Mouse (Mus musculus) heart, adult 10 weeks (tissue): ENCODE results near the gene Dnaja2. TPM values are rescaled to one million over a fixed set of nuclear protein-coding genes. Genes with fewer than 3 reads are reported as not detected.

ENCODE experiments used
- polyA plus RNA-seq: library from polyadenylated mRNA; stranded (reverse); fragments of 350-450 nt; fragmentation: Illumina TruSeq; extraction: RNeasy Lipid Tissue Mini Kit (QIAGEN cat#74804); gene quantifications from one replicate; pipeline ENCODE4 v1.2.3, GENCODE M21; 2014; ENCODE audit warnings: low read depth, low replicate concordance

Gene Dnaja2
- polyA plus RNA-seq, result 258 TPM

DNA sequence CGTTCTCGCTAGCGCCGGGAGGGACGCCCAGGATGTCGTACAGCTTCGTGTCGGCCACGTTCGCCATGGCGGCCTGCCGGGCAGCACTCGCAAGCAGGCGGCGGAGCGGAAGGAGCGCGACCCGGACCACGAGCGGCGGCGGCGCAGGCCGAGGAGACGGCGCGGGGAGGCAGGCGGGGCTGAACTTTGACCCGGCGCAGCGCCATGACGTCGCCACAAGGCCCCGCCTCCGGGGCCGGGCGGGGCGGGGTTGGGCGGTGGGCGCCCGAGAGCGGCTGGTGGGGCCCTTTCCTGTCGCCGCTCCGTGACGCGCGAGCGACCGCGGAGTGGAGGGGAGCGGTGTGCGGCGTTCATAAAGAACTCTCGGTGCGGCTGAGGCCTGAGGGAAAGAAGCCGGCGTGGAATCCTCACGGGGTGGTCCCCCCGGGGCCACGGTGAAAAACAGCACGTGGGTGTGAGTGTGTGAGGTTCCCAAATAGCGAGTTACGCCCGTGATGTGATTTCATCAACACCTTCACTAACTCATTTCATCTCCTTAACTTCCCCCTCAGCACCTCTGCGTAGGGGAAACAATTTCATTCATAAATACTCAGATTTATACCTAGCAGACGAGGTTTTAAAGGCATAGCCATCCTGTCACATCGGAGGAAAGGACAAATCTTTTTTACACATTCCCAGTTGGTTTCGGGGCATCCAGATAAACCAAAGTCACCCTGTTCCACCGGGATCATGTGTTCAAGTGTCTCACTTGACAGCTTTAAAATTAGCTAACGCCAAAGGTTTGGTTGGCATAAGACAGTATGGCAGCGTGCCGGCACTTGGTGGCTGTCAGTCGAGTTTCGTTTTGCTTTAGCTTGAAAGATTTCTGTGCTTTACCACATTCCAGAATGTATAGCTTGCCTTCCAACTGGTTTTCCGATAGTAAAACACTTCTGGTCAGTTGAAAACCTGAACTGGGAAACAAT, at the start of gene Dnaja2:
Gene Dnaja2 (minus strand): TSS at position 164 of the 965 bp plus-strand sequence.

DNA sequence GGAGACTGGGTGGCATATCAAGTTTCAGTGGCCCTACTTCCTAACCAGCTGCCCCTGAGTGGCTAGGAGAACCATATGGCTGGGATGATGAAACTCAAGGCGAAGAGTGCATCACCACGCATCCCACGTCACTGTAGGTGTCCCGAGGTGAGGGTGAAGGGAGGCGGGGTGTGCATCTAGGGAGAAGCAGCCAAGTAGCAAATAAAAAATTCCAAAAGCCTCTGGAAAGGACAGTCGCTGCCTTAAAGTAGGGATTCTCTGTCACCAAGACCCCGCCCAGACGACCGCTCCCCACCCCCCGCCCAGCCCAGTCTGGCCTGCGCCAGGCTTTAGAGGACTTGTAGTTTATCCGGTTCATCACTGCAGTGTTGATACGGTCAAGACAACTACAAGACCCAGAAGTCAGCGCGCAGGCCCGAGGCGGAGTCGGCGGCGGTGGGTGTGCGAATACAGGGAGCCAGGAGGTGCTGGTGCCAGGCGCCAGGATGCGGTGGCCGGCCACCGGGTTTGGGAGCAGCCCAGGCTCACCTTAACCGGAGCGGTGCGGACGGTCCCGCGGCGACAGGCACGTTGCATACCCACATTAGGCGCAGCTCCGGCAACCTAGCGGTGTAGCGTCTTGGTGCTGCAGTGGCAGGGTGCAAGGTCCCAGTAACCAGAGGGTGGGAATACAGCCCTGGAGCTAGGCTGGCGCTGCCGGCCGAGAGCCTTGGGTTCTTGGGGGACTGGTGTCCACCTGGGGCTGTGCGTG, 62.8 kb downstream of the Dnaja2 start, which contains the start of gene Gpt2:
Gene Gpt2 (plus strand): TSS at position 452 of the 751 bp plus-strand sequence.

Other genes starting within 250 kb of the Dnaja2 start
- gene Mylk3, start 169.0 kb downstream of the Dnaja2 start, polyA plus RNA-seq, result 542 TPM
- 26.7 TPM for gene 4921524J17Rik, start 122.5 kb downstream of the Dnaja2 start, polyA plus RNA-seq
- gene Gpt2, start 62.8 kb downstream of the Dnaja2 start, polyA plus RNA-seq, result 29.8 TPM
- gene Neto2, start 145.6 kb upstream of the Dnaja2 start, polyA plus RNA-seq, result 1.2 TPM